Mouse (Mus musculus): ENCODE measurements around the gene Clybl. TPM values are rescaled to one million over a fixed set of nuclear protein-coding genes. Genes with fewer than 3 reads are reported as not detected.
A peak's percentile ranks its signal among the peaks of the same experiment; 100 is the strongest.

Gene Clybl
- polyA plus RNA-seq, 1 experiment from 2014 or later, result 27.9 TPM

DNA sequence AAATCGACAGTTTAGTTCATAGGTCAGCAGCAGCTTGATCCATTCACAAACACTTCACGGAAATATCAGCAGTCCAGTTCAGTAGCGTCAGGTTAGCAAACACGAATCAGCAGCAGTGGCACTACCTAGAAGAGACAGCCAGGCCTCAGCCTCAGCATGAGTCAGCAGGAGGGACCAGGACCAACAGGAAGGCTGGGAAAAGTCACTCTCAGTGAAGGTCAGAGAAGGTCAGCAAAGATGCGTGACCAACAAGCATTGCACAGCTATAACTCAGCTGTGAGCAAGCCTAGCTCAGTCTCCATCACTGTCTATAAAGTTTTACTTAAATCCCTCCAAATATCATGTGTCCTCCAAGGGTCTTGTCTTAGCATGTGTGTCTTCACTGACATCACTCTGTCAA is 27.7 kb downstream of the Clybl start:
- no peak for ATAC-seq (ENCODE audit: insufficient number of reproducible peaks, low FRiP score, low TSS enrichment, low read depth)
- WGBS, result 81% methylated on average over 5 of the region's 5 CpGs
- Histone ChIP-seq H3K9ac (ENCODE audit: low read length) (no peak overlapping the region), H3K4me2 (ENCODE audit: low read depth, severe bottlenecking) (no peak overlapping the region), H3K27ac (replicated peaks; ENCODE audit: low read depth, low read length) (no peak overlapping the region), H3K4me3 (ENCODE audit: low read depth, low read length) (no peak overlapping the region), H3K27me3 (ENCODE audit: control insufficient read depth, insufficient read depth, low read length) (no peaks in the 10 kb centered on the region), H3K9me3 (ENCODE audit: control insufficient read depth, low read length) (no peaks in the 10 kb centered on the region), H3K4me1 (ENCODE audit: control insufficient read depth, insufficient read depth, low read length) (no peaks in the 10 kb centered on the region), H3K36me3 (ENCODE audit: control insufficient read depth, insufficient read depth, low read length) (no peaks in the 10 kb centered on the region)
- DNase-seq (ENCODE audit: low spot score), result no peak

DNA sequence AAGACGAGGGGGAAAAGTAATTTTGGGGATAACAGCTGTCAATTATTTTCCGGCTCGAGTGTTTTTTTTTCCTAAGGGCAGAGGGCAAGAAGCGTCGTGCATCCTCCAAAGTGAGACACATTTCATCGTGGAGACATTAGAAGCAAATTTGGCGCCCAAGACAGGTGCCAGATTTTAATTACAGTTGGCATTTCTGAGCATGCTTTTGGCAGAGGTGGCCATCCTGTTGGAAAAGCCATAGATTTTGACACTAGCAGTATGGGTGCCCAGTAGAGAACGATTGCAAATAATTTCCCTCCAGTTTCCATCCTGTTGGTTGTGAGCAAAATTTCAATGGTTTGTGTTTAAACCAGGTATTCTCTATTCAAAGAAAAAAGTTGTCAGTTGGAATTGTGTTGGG is 32.1 kb downstream of the Clybl start:
- Histone ChIP-seq H3K9ac (ENCODE audit: low read length) (no peak overlapping the region), H3K36me3 (ENCODE audit: control insufficient read depth, insufficient read depth, low read length) (no peaks in the 10 kb centered on the region), H3K27me3 (ENCODE audit: control insufficient read depth, insufficient read depth, low read length) (no peaks in the 10 kb centered on the region), H3K9me3 (ENCODE audit: control insufficient read depth, low read length) (no peaks in the 10 kb centered on the region), H3K4me1 (ENCODE audit: control insufficient read depth, insufficient read depth, low read length) (no peaks in the 10 kb centered on the region), H3K4me2 (ENCODE audit: low read depth, severe bottlenecking) (no peak overlapping the region), H3K4me3 (ENCODE audit: low read depth, low read length) (no peak overlapping the region), H3K27ac (replicated peaks; ENCODE audit: low read depth, low read length) (no peak overlapping the region)
- DNase-seq (ENCODE audit: low spot score) (no peak), ATAC-seq (ENCODE audit: insufficient number of reproducible peaks, low FRiP score, low TSS enrichment, low read depth) (no peak)
- 80% methylated on average over 8 of the region's 8 CpGs for WGBS

DNA sequence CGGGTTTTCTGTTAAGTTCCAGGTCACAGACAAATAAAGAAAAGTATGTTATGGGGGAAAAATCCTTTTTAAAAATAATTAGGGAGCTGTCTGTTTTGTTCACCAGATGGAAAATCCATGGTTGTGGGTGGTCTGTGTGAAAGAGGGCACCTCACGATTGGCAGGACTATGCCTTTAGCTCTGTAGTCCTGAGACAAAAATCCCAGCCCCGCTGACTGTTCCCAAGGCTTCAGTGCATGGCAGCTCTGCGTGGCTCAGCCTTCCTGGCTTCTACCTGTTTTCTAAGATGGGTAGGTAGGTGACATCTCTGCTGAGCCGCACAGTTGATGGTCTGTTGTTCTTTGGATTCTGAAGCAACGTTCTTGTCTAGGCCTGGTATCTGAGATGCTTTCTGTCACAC is 32.6 kb downstream of the Clybl start:
- H3K9ac ChIP-seq (ENCODE audit: low read length), result no peak overlapping the region
- WGBS, result 87% methylated on average over 6 of the region's 6 CpGs
- no peaks in the 10 kb centered on the region for H3K9me3 ChIP-seq (ENCODE audit: control insufficient read depth, low read length)
- H3K27ac ChIP-seq (replicated peaks; ENCODE audit: low read depth, low read length), result no peak overlapping the region
- H3K4me1 ChIP-seq (ENCODE audit: control insufficient read depth, insufficient read depth, low read length), result no peaks in the 10 kb centered on the region
- H3K4me3 ChIP-seq (ENCODE audit: low read depth, low read length), result no peak overlapping the region
- H3K36me3 ChIP-seq (ENCODE audit: control insufficient read depth, insufficient read depth, low read length), result no peaks in the 10 kb centered on the region
- no peak overlapping the region for H3K4me2 ChIP-seq (ENCODE audit: low read depth, severe bottlenecking)
- H3K27me3 ChIP-seq (ENCODE audit: control insufficient read depth, insufficient read depth, low read length), result no peaks in the 10 kb centered on the region
- ATAC-seq (ENCODE audit: insufficient number of reproducible peaks, low FRiP score, low TSS enrichment, low read depth) (no peak), DNase-seq (ENCODE audit: low spot score) (no peak)

DNA sequence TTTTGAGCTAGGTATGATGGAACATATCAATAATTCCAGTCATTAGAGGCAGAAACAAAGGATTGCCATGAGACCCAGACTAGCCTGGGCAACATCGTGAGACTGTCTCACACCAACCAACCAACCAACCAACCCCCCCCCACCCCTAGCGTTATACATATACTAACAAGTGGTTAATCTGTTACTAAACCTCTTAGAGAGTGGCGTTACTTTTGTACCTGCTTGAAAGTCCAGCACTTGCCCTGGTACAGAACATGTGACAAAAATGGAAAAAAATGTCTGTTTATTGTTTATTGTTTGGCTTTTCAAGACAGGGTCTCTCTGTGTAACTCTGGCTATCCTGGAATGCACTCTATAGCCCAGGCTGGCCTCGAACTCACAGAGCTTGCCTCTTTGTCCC is 35.7 kb downstream of the Clybl start:
- Histone ChIP-seq H3K27ac (replicated peaks; ENCODE audit: low read depth, low read length) (no peak overlapping the region), H3K9ac (ENCODE audit: low read length) (no peak overlapping the region), H3K27me3 (ENCODE audit: control insufficient read depth, insufficient read depth, low read length) (no peaks in the 10 kb centered on the region), H3K4me1 (ENCODE audit: control insufficient read depth, insufficient read depth, low read length) (no peaks in the 10 kb centered on the region), H3K4me2 (ENCODE audit: low read depth, severe bottlenecking) (no peak overlapping the region), H3K36me3 (ENCODE audit: control insufficient read depth, insufficient read depth, low read length) (no peaks in the 10 kb centered on the region), H3K4me3 (ENCODE audit: low read depth, low read length) (no peak overlapping the region), H3K9me3 (ENCODE audit: control insufficient read depth, low read length) (no peaks in the 10 kb centered on the region)
- WGBS, result 90% methylated on average over 4 of the region's 4 CpGs
- DNase-seq (ENCODE audit: low spot score), result no peak
- ATAC-seq (ENCODE audit: insufficient number of reproducible peaks, low FRiP score, low TSS enrichment, low read depth), result no peak

DNA sequence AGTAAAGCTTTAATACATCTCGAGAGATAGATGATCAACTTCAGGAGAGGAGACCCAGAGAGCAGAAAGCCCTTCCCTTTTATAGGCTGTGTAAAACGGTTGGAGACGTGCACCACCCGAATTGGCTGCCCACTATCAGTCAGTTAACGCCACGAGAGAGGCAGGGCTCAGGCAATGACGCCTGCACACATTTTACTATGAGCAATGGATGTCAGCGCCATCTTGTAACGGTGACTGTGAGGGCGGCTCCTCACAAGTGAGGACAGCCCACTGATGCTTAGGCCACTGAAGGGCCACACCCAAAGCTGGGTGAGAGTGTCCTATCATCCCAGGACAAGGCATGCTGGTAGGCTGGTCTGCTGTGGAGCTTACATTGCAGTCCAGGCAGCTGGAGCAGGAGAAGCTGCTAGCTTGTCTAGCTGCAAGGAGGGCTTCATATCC is 41.5 kb downstream of the Clybl start:
- no peak overlapping the region for H3K27ac ChIP-seq (replicated peaks; ENCODE audit: low read depth, low read length)
- no peak overlapping the region for H3K4me2 ChIP-seq (ENCODE audit: low read depth, severe bottlenecking)
- H3K27me3 ChIP-seq (ENCODE audit: control insufficient read depth, insufficient read depth, low read length), result peaks cover 3% of the 10 kb centered on the region; the same call in 1 of the 2 replicates
- DNase-seq (ENCODE audit: low spot score) (no peak), ATAC-seq (ENCODE audit: insufficient number of reproducible peaks, low FRiP score, low TSS enrichment, low read depth) (no peak)
- no peaks in the 10 kb centered on the region for H3K36me3 ChIP-seq (ENCODE audit: control insufficient read depth, insufficient read depth, low read length)
- no peaks in the 10 kb centered on the region for H3K9me3 ChIP-seq (ENCODE audit: control insufficient read depth, low read length)
- no peak overlapping the region for H3K4me3 ChIP-seq (ENCODE audit: low read depth, low read length)
- WGBS, result 63% methylated on average over 10 of the region's 10 CpGs
- H3K4me1 ChIP-seq (ENCODE audit: control insufficient read depth, insufficient read depth, low read length), result peaks cover 13% of the 10 kb centered on the region
- H3K9ac ChIP-seq (ENCODE audit: low read length), result no peak overlapping the region; the same call in 1 of the 2 replicates

DNA sequence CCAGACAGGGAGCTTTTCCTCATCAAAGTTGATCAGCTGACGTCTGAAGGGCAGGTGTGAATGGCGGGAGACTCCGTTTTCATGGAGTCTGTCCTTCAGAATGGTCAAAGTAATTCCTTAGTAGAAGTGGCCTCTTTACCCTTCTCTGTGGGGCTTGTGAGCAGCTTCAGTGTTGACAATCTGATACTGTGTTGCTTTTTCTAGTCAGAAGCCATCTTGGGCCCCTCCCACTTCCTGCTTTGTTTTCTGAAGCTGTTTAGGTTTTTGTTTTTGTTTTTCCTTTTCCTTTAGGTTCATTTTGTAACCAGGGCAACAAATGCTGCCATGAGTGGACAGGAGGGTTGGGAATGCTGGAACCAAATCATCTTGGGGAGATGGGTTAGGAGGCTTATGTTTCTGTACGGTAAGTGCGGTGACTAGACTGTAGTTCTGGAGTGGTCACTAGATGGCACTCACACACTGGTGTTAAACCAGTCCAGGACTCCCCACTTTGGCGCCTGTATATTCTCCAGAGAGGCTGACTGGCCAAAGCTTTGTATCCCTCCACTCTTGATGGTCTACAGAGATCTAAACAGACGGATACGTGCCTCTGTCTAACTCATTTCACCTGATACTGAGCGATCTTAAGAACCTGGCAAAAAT is 42.1 kb downstream of the Clybl start:
- WGBS, result 23% methylated on average over 9 of the region's 9 CpGs
- H3K9me3 ChIP-seq (ENCODE audit: control insufficient read depth, low read length), result no peaks in the 10 kb centered on the region
- ATAC-seq (ENCODE audit: insufficient number of reproducible peaks, low FRiP score, low TSS enrichment, low read depth) (peak; percentile 75), DNase-seq (ENCODE audit: low spot score) (peak; percentile 86)
- no peak overlapping the region for H3K9ac ChIP-seq (ENCODE audit: low read length)
- H3K4me3 ChIP-seq (ENCODE audit: low read depth, low read length), result no peak overlapping the region
- H3K4me2 ChIP-seq (ENCODE audit: low read depth, severe bottlenecking), result no peak overlapping the region
- H3K36me3 ChIP-seq (ENCODE audit: control insufficient read depth, insufficient read depth, low read length), result no peaks in the 10 kb centered on the region
- no peak overlapping the region for H3K27ac ChIP-seq (replicated peaks; ENCODE audit: low read depth, low read length)
- peaks cover 13% of the 10 kb centered on the region for H3K4me1 ChIP-seq (ENCODE audit: control insufficient read depth, insufficient read depth, low read length)
- peaks cover 3% of the 10 kb centered on the region; the same call in 1 of the 2 replicates for H3K27me3 ChIP-seq (ENCODE audit: control insufficient read depth, insufficient read depth, low read length)

DNA sequence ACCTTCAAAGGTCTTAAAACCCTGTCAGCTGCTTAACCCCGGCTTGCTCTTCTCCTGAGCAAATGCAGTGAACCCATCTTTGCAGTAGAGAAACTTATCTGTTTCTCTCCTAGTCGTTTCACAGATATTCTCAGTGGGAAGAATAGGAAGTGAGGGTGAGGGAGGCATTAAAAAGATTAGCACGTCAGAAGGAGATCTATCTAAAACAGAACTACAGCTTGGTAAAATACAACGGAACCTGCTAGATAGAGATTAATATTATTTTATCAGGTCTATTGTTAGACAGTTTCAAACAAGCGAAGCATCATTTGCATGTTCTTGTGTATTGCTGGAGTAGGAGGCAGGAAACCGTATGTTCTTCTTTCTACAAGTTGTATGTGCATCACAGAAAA is 42.6 kb downstream of the Clybl start:
- peaks cover 3% of the 10 kb centered on the region; the same call in 1 of the 2 replicates for H3K27me3 ChIP-seq (ENCODE audit: control insufficient read depth, insufficient read depth, low read length)

DNA sequence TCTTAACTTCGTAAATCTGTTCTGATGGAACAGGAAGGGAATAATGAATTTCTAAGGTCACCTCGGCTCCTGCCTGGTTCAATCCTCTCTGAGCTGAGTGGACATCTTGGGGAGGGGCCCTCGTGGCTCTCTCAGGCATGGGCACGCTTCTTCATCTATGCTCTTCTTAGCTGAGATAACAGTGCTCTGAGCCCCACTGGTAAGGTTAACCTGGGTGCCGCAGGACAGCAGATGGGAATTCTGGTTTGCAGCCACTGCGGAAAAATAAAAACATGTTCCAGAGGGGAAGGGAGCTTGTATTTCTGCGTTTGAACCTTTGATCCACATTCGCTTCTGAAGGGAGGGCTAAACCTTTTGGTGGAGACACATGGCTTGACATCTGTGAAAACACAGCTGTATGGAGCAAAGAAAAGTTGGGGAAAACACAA is 43.0 kb downstream of the Clybl start:
- peaks cover 18% of the 10 kb centered on the region for H3K4me1 ChIP-seq (ENCODE audit: control insufficient read depth, insufficient read depth, low read length)
- no peak overlapping the region for H3K27ac ChIP-seq (replicated peaks; ENCODE audit: low read depth, low read length)
- ATAC-seq (ENCODE audit: insufficient number of reproducible peaks, low FRiP score, low TSS enrichment, low read depth) (no peak), DNase-seq (ENCODE audit: low spot score) (no peak)
- peaks cover 3% of the 10 kb centered on the region; the same call in 1 of the 2 replicates for H3K27me3 ChIP-seq (ENCODE audit: control insufficient read depth, insufficient read depth, low read length)
- no peaks in the 10 kb centered on the region for H3K9me3 ChIP-seq (ENCODE audit: control insufficient read depth, low read length)
- WGBS, result 35% methylated on average over 8 of the region's 8 CpGs
- H3K36me3 ChIP-seq (ENCODE audit: control insufficient read depth, insufficient read depth, low read length), result no peaks in the 10 kb centered on the region
- H3K4me2 ChIP-seq (ENCODE audit: low read depth, severe bottlenecking), result no peak overlapping the region
- H3K9ac ChIP-seq (ENCODE audit: low read length), result no peak overlapping the region
- H3K4me3 ChIP-seq (ENCODE audit: low read depth, low read length), result no peak overlapping the region

More for the DNA sequence above, 42.6 kb downstream of the Clybl start:
- Histone ChIP-seq H3K4me1 (ENCODE audit: control insufficient read depth, insufficient read depth, low read length) (peaks cover 17% of the 10 kb centered on the region), H3K9me3 (ENCODE audit: control insufficient read depth, low read length) (no peaks in the 10 kb centered on the region), H3K36me3 (ENCODE audit: control insufficient read depth, insufficient read depth, low read length) (no peaks in the 10 kb centered on the region), H3K27ac (replicated peaks; ENCODE audit: low read depth, low read length) (no peak overlapping the region), H3K4me2 (ENCODE audit: low read depth, severe bottlenecking) (no peak overlapping the region), H3K9ac (ENCODE audit: low read length) (no peak overlapping the region), H3K4me3 (ENCODE audit: low read depth, low read length) (no peak overlapping the region)
- no peak for ATAC-seq (ENCODE audit: insufficient number of reproducible peaks, low FRiP score, low TSS enrichment, low read depth)
- no peak for DNase-seq (ENCODE audit: low spot score)
- WGBS, result 47% methylated on average over 6 of the region's 6 CpGs

Measured in limb, embryonic 11.5 days (tissue).